Mouse (Mus musculus) limb, embryonic 12.5 days (tissue): ENCODE measurements around the gene Urb1. TPM values are rescaled to one million over a fixed set of nuclear protein-coding genes. Genes with fewer than 3 reads are reported as not detected.

ENCODE experiments used
- ATAC-seq: fragments of 200-750 bp; cut with Nextera tagmentation; 2 replicates; pipeline ENCODE4 v1.8.0; 2017; ENCODE audit warnings: low read depth, moderate TSS enrichment; ENCODE audit not compliant: insufficient number of reproducible peaks, insufficient read depth, low FRiP score, low TSS enrichment
- H3K27ac ChIP-seq: fragments of 300-500 bp; sonication (generic); 2 replicates; pipeline ENCODE4 v1.5.1; 2016; ENCODE audit warnings: mild to moderate bottlenecking, moderate library complexity
- H3K27me3 ChIP-seq: fragments of 300-500 bp; sonication (generic); 2 replicates; pipeline ENCODE4 v1.6.1; 2016; ENCODE audit warnings: mild to moderate bottlenecking, moderate library complexity
- H3K36me3 ChIP-seq: fragments of 300-500 bp; sonication (generic); 2 replicates; pipeline ENCODE4 v1.6.1; 2016; ENCODE audit warnings: mild to moderate bottlenecking, moderate library complexity
- H3K4me1 ChIP-seq: fragments of 300-500 bp; sonication (generic); replicated peaks from 2 replicates; pipeline ENCODE4 v1.6.1; 2016
- H3K4me2 ChIP-seq: fragments of 300-500 bp; sonication (generic); 2 replicates; pipeline ENCODE4 v1.6.1; 2016; ENCODE audit warnings: mild to moderate bottlenecking, moderate library complexity
- H3K4me3 ChIP-seq: fragments of 300-500 bp; sonication (generic); replicated peaks from 2 replicates; pipeline ENCODE4 v1.5.1; 2016; ENCODE audit warnings: mild to moderate bottlenecking
- H3K9ac ChIP-seq: fragments of 300-500 bp; sonication (generic); replicated peaks from 2 replicates; pipeline ENCODE4 v1.6.1; 2016; ENCODE audit warnings: mild to moderate bottlenecking, moderate library complexity
- H3K9me3 ChIP-seq: fragments of 300-500 bp; sonication (generic); 2 replicates; pipeline ENCODE4 v1.6.1; 2016; ENCODE audit warnings: mild to moderate bottlenecking, moderate library complexity
- WGBS: fragments of 180-500 bp; shearing (Covaris S2); methylation state at CpG from one replicate; pipeline ENCODE4 v1.1.7; 2016; 5-methylcytosine and 5-hydroxymethylcytosine counted together
- polyA plus RNA-seq: library from polyadenylated mRNA; unstranded; fragments of >200 nt; fragmentation: Nextera tagmentation; extraction: Ambion mirVana; gene quantifications from 2 replicates; pipeline ENCODE4 v1.2.1, GENCODE M21; 2016

The Urb1 gene
- polyA plus RNA-seq, 1 experiment from 2014 or later: 12.7 TPM

GRCm38 (mm10) chr16:90794708-90795107, 15.5 kb downstream of the Urb1 start:
- no peaks in the 10 kb centered on the region for H3K27me3 ChIP-seq
- H3K9ac ChIP-seq: no peak overlapping the region
- peaks cover 94% of the 10 kb centered on the region for H3K36me3 ChIP-seq
- no peak for ATAC-seq
- no peak overlapping the region for H3K27ac ChIP-seq
- no peak overlapping the region for H3K4me3 ChIP-seq
- no peaks in the 10 kb centered on the region for H3K9me3 ChIP-seq
- no peaks in the 10 kb centered on the region for H3K4me1 ChIP-seq
- H3K4me2 ChIP-seq: no peak overlapping the region

- H3K9me3 ChIP-seq: no peaks in the 10 kb centered on the region
- no peak overlapping the region for H3K9ac ChIP-seq
- peaks cover 96% of the 10 kb centered on the region for H3K36me3 ChIP-seq
- H3K4me1 ChIP-seq: no peaks in the 10 kb centered on the region
- no peaks in the 10 kb centered on the region for H3K27me3 ChIP-seq
- H3K4me3 ChIP-seq: no peak overlapping the region
- WGBS: 79% methylated on average over 3 of the region's 3 CpGs
- ATAC-seq: no peak
- H3K4me2 ChIP-seq: no peak overlapping the region
- H3K27ac ChIP-seq: no peak overlapping the region
Measured at GRCm38 (mm10) chr16:90792500-90792899, 17.7 kb downstream of the Urb1 start.

GRCm38 (mm10) chr16:90792066-90792465, 18.1 kb downstream of the Urb1 start:
- Histone ChIP-seq H3K4me2 (no peak overlapping the region), H3K4me3 (no peak overlapping the region), H3K27me3 (no peaks in the 10 kb centered on the region), H3K9ac (no peak overlapping the region), H3K36me3 (peaks cover 96% of the 10 kb centered on the region), H3K27ac (no peak overlapping the region), H3K4me1 (no peaks in the 10 kb centered on the region), H3K9me3 (no peaks in the 10 kb centered on the region)
- ATAC-seq: no peak
- 71% methylated on average over 5 of the region's 5 CpGs for WGBS

- no peaks in the 10 kb centered on the region for H3K4me1 ChIP-seq
- no peak overlapping the region for H3K4me3 ChIP-seq
- H3K4me2 ChIP-seq: no peak overlapping the region
- H3K9ac ChIP-seq: no peak overlapping the region
- no peak for ATAC-seq
- no peaks in the 10 kb centered on the region for H3K9me3 ChIP-seq
- 90% methylated on average over 6 of the region's 6 CpGs for WGBS
- no peak overlapping the region for H3K27ac ChIP-seq
- peaks cover 98% of the 10 kb centered on the region for H3K36me3 ChIP-seq
- no peaks in the 10 kb centered on the region for H3K27me3 ChIP-seq
Measured at GRCm38 (mm10) chr16:90790946-90791345, 19.3 kb downstream of the Urb1 start.

- Histone ChIP-seq H3K4me1 (no peaks in the 10 kb centered on the region), H3K27me3 (no peaks in the 10 kb centered on the region), H3K4me2 (no peak overlapping the region), H3K9me3 (no peaks in the 10 kb centered on the region), H3K36me3 (peaks cover 98% of the 10 kb centered on the region), H3K4me3 (no peak overlapping the region), H3K9ac (no peak overlapping the region), H3K27ac (no peak overlapping the region)
- 92% methylated on average over 6 of the region's 6 CpGs for WGBS
- no peak for ATAC-seq
Measured at GRCm38 (mm10) chr16:90788580-90788979, 21.6 kb downstream of the Urb1 start.

- Histone ChIP-seq H3K27me3 (no peaks in the 10 kb centered on the region), H3K9ac (no peak overlapping the region), H3K36me3 (peaks cover 97% of the 10 kb centered on the region), H3K9me3 (no peaks in the 10 kb centered on the region), H3K27ac (no peak overlapping the region), H3K4me2 (no peak overlapping the region), H3K4me1 (no peaks in the 10 kb centered on the region), H3K4me3 (no peak overlapping the region)
- 88% methylated on average over 4 of the region's 4 CpGs for WGBS
- no peak for ATAC-seq
Measured at GRCm38 (mm10) chr16:90785257-90785656, 25.0 kb downstream of the Urb1 start.

- no peak overlapping the region for H3K4me2 ChIP-seq
- ATAC-seq: no peak
- H3K9ac ChIP-seq: no peak overlapping the region
- H3K4me1 ChIP-seq: no peaks in the 10 kb centered on the region
- peaks cover 97% of the 10 kb centered on the region for H3K36me3 ChIP-seq
- H3K9me3 ChIP-seq: no peaks in the 10 kb centered on the region
- no peak overlapping the region for H3K27ac ChIP-seq
- 89% methylated on average over 11 of the region's 11 CpGs for WGBS
- H3K27me3 ChIP-seq: no peaks in the 10 kb centered on the region
- H3K4me3 ChIP-seq: no peak overlapping the region
Measured at GRCm38 (mm10) chr16:90783302-90783701, 26.9 kb downstream of the Urb1 start.

- WGBS: 54% methylated on average over 11 of the region's 11 CpGs
- Histone ChIP-seq H3K27ac (no peak overlapping the region), H3K27me3 (no peaks in the 10 kb centered on the region), H3K9me3 (no peaks in the 10 kb centered on the region), H3K9ac (no peak overlapping the region), H3K4me2 (no peak overlapping the region), H3K4me1 (no peaks in the 10 kb centered on the region), H3K36me3 (peaks cover 98% of the 10 kb centered on the region), H3K4me3 (no peak overlapping the region)
- ATAC-seq: no peak
Measured at GRCm38 (mm10) chr16:90779783-90780182, 30.4 kb downstream of the Urb1 start.

- ATAC-seq: no peak
- Histone ChIP-seq H3K36me3 (peaks cover 100% of the 10 kb centered on the region), H3K4me1 (no peaks in the 10 kb centered on the region), H3K9me3 (no peaks in the 10 kb centered on the region), H3K27ac (no peak overlapping the region), H3K9ac (no peak overlapping the region), H3K4me2 (no peak overlapping the region), H3K27me3 (no peaks in the 10 kb centered on the region), H3K4me3 (no peak overlapping the region)
- 79% methylated on average over 10 of the region's 10 CpGs for WGBS
Measured at GRCm38 (mm10) chr16:90775946-90776520, 34.2 kb downstream of the Urb1 start.

GRCm38 (mm10) chr16:90774646-90775045, 35.6 kb downstream of the Urb1 start:
- Histone ChIP-seq H3K27ac (no peak overlapping the region), H3K36me3 (peaks cover 100% of the 10 kb centered on the region), H3K4me2 (no peak overlapping the region), H3K9ac (no peak overlapping the region; the same call in 1 of the 2 replicates), H3K9me3 (no peaks in the 10 kb centered on the region), H3K4me1 (no peaks in the 10 kb centered on the region), H3K4me3 (no peak overlapping the region), H3K27me3 (no peaks in the 10 kb centered on the region)
- no peak for ATAC-seq
- 91% methylated on average over 6 of the region's 6 CpGs for WGBS

- no peaks in the 10 kb centered on the region for H3K9me3 ChIP-seq
- no peaks in the 10 kb centered on the region for H3K4me1 ChIP-seq
- no peak overlapping the region for H3K4me2 ChIP-seq
- no peaks in the 10 kb centered on the region for H3K27me3 ChIP-seq
- peaks cover 100% of the 10 kb centered on the region for H3K36me3 ChIP-seq
- ATAC-seq: no peak
- no peak overlapping the region for H3K27ac ChIP-seq
- H3K4me3 ChIP-seq: no peak overlapping the region
- 95% methylated on average over 12 of the region's 12 CpGs for WGBS
- no peak overlapping the region; the same call in 1 of the 2 replicates for H3K9ac ChIP-seq
Measured at GRCm38 (mm10) chr16:90774216-90774615, 36.0 kb downstream of the Urb1 start.

GRCm38 (mm10) chr16:90766919-90767454, 43.2 kb downstream of the Urb1 start:
- peaks cover 87% of the 10 kb centered on the region for H3K36me3 ChIP-seq
- H3K9ac ChIP-seq: no peak overlapping the region
- no peaks in the 10 kb centered on the region for H3K27me3 ChIP-seq
- H3K27ac ChIP-seq: no peak overlapping the region
- H3K4me1 ChIP-seq: no peaks in the 10 kb centered on the region
- no peak for ATAC-seq
- H3K9me3 ChIP-seq: no peaks in the 10 kb centered on the region
- WGBS: 94% methylated on average over 15 of the region's 15 CpGs
- H3K4me3 ChIP-seq: no peak overlapping the region
- H3K4me2 ChIP-seq: no peak overlapping the region
